Comparison of ENCODE assay signal across 14 mouse cellular contexts in the genomic region with DNA sequence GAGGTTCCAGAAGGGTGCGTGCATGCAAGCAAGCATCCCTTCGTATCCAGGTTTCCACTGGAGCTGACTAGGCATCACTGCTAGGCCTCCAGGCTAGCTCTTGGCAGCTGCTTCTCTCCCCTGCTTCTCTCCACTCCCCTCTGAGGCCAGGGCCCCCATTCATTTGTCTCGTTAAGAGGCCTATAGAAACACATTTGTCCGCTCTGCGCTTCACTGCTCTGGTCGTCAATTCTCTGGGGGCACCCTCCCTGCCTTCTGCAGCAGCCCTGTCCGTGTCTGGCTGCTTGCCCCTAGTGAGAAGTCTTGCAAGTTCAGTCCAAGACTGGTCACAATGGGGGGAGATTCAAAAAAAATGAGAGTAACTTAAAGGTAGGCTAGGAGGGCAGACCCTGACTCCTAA. TPM values are rescaled to one million over a fixed set of nuclear protein-coding genes. Genes with fewer than 3 reads are reported as not detected.
DNase-seq lines count a peak whose midpoint lies in the region; ATAC-seq lines count a peak whose summit lies in the region.
"Had no signal": no experiment of that assay in that cellular context is flagged by ENCODE, and none has a peak within 500 bp of the region (broad histone marks: within the 10 kb centered on the region; RNA-seq: fewer than 3 reads in every experiment).

No protein-coding gene starts in this region.

- WGBS in kidney, embryonic 15.5 days, result 21% methylated on average over 7 of the region's 7 CpGs
- 16% methylated on average over 7 of the region's 7 CpGs for WGBS in hindbrain, embryonic 14.5 days
- 15% methylated on average over 7 of the region's 7 CpGs for WGBS in midbrain, embryonic 15.5 days

- H3K27me3 ChIP-seq in kidney, embryonic 15.5 days, result no peaks in the 10 kb centered on the region
- H3K27me3 ChIP-seq in hindbrain, embryonic 14.5 days (ENCODE audit: control insufficient read depth, insufficient read depth, low read length), result no peaks in the 10 kb centered on the region
- H3K27me3 ChIP-seq in midbrain, embryonic 15.5 days (replicated peaks), result no peaks in the 10 kb centered on the region

- no peak for DNase-seq in kidney, postnatal 36 days
- DNase-seq in embryo, embryonic 11 days, result peak; percentile 53
- no peak for DNase-seq in hindbrain, embryonic 14.5 days (ENCODE audit: low spot score)
- no peak for DNase-seq in thymus, postnatal 25 days
- no peak for DNase-seq in gastrocnemius, adult 8-10 months (ENCODE audit: low spot score in 2 of 2)
- no peak for DNase-seq in adrenal gland, adult 18-20 months (ENCODE audit: low spot score in 2 of 2)
- DNase-seq: cerebellum, adult 8-10 months; heart, postnatal 14 days; right cerebral cortex, postnatal 14 days; thymus, adult 18-20 months had no signal

- no peak overlapping the region for H3K4me3 ChIP-seq in kidney, embryonic 15.5 days (replicated peaks)
- H3K4me3 ChIP-seq in hindbrain, embryonic 14.5 days (replicated peaks; ENCODE audit: low read length), result no peak overlapping the region
- no peak overlapping the region for H3K4me3 ChIP-seq in midbrain, embryonic 15.5 days
- H3K4me3 ChIP-seq: megakaryocyte, embryonic 14.5 days had no signal

- H3K9me3 ChIP-seq in kidney, embryonic 15.5 days (replicated peaks), result no peaks in the 10 kb centered on the region
- no peaks in the 10 kb centered on the region for H3K9me3 ChIP-seq in hindbrain, embryonic 14.5 days (ENCODE audit: control insufficient read depth, low read length)
- H3K9me3 ChIP-seq in midbrain, embryonic 15.5 days, result no peaks in the 10 kb centered on the region

- no peak overlapping the region for H3K9ac ChIP-seq in kidney, embryonic 15.5 days
- no peak overlapping the region for H3K9ac ChIP-seq in hindbrain, embryonic 14.5 days
- no peak overlapping the region for H3K9ac ChIP-seq in midbrain, embryonic 15.5 days

- no peak overlapping the region for H3K4me2 ChIP-seq in kidney, embryonic 15.5 days
- no peak overlapping the region for H3K4me2 ChIP-seq in hindbrain, embryonic 14.5 days (replicated peaks)
- no peak overlapping the region for H3K4me2 ChIP-seq in midbrain, embryonic 15.5 days

- peak overlapping the region; percentile 92 for H3K27ac ChIP-seq in kidney, embryonic 15.5 days
- peak overlapping the region; percentile 45; the same call in 1 of the 2 replicates for H3K27ac ChIP-seq in hindbrain, embryonic 14.5 days
- peak overlapping the region; percentile 83; the same call in 1 of the 2 replicates for H3K27ac ChIP-seq in midbrain, embryonic 15.5 days

- peaks cover 40% of the 10 kb centered on the region for H3K36me3 ChIP-seq in kidney, embryonic 15.5 days
- H3K36me3 ChIP-seq in hindbrain, embryonic 14.5 days (replicated peaks; ENCODE audit: control insufficient read depth, insufficient read depth), result peaks cover 36% of the 10 kb centered on the region
- H3K36me3 ChIP-seq in midbrain, embryonic 15.5 days (replicated peaks), result no peaks in the 10 kb centered on the region; the same call in 1 of the 2 replicates

- H3K4me1 ChIP-seq in kidney, embryonic 15.5 days, result peaks cover 96% of the 10 kb centered on the region
- H3K4me1 ChIP-seq in hindbrain, embryonic 14.5 days (replicated peaks; ENCODE audit: control insufficient read depth, insufficient read depth, low read length), result peaks cover 51% of the 10 kb centered on the region
- peaks cover 63% of the 10 kb centered on the region for H3K4me1 ChIP-seq in midbrain, embryonic 15.5 days

- no peak for ATAC-seq in kidney, embryonic 15.5 days (replicated peaks; ENCODE audit: low FRiP score)
- ATAC-seq in hindbrain, embryonic 14.5 days (ENCODE audit: low FRiP score), result 0 out of 2 replicates have a peak, but pooled peaks have one; percentile 7
- ATAC-seq in midbrain, embryonic 15.5 days (replicated peaks), result no peak
- ATAC-seq: activated CD4-positive, CD25-positive, alpha-beta regulatory T cell, adult 4 months had no signal

RNA-seq across cellular contexts. Expression of a gene that starts 16.7 kb away (rescaled TPM):
- 64.2 and 64.4 TPM in 2 replicates for polyA plus RNA-seq in kidney, embryonic 15.5 days (2015; fragmentation: Nextera tagmentation; extraction: Ambion mirVana)
- polyA plus RNA-seq in hindbrain, embryonic 14.5 days (2014; fragmentation: Nextera tagmentation; extraction: Ambion mirVana), result 67.1 and 68.2 TPM in 2 replicates
- polyA plus RNA-seq in midbrain, embryonic 15.5 days (2015; fragmentation: Nextera tagmentation; extraction: Ambion mirVana), result 93.9 and 94.2 TPM in 2 replicates
- total RNA-seq in gastrocnemius, adult 8-10 months (2022), result 1 to 10 TPM in 3 of 4 experiments, under 1 TPM in 1; 0.63 to 2.1 (median 1.3) TPM
- 10 to 100 TPM; 42.5 to 43.1 TPM for total RNA-seq in adrenal gland, adult 18-20 months (2021)
